Mouse (Mus musculus) midbrain, embryonic 11.5 days (tissue): ENCODE measurements at regions not wholly inside any gene's neighbourhood (a gene's known extent, or its start where the extent isn't known, plus 50 kb on each side); places are given as distances from the start of the nearest gene placed in this dataset.

ENCODE experiments used
- ATAC-seq: fragments of 200-750 bp; cut with Nextera tagmentation; 2 replicates; pipeline ENCODE4 v1.8.0; 2017; ENCODE audit warnings: moderate TSS enrichment, moderate library complexity; ENCODE audit not compliant: low FRiP score
- DNase-seq: peaks from one replicate; pipeline ENCODE4 v3.0.0; 2015; ENCODE audit warnings: low spot score; ENCODE audit errors: missing footprints
- H3K27ac ChIP-seq: fragments of 300-500 bp; sonication (generic); 2 replicates; pipeline ENCODE4 v1.5.1; 2014; ENCODE audit warnings: low read depth, low read length
- H3K27me3 ChIP-seq: fragments of 300-500 bp; sonication (generic); 2 replicates; pipeline ENCODE4 v1.6.1; 2014; ENCODE audit warnings: mild to moderate bottlenecking, low read length, moderate library complexity, mixed read lengths; ENCODE audit not compliant: control insufficient read depth, insufficient read depth
- H3K36me3 ChIP-seq: fragments of 300-500 bp; sonication (generic); 2 replicates; pipeline ENCODE4 v1.6.1; 2014; ENCODE audit warnings: mild to moderate bottlenecking, low read length, moderate library complexity, mixed read lengths; ENCODE audit not compliant: control insufficient read depth, insufficient read depth
- H3K4me1 ChIP-seq: fragments of 300-500 bp; sonication (generic); 2 replicates; pipeline ENCODE4 v1.6.1; 2014; ENCODE audit warnings: low read length; ENCODE audit not compliant: control insufficient read depth, insufficient read depth
- H3K4me2 ChIP-seq: fragments of 300-500 bp; sonication (generic); 2 replicates; pipeline ENCODE4 v1.6.1; 2014; ENCODE audit warnings: mild to moderate bottlenecking, moderate library complexity
- H3K4me3 ChIP-seq: fragments of 300-500 bp; sonication (generic); 2 replicates; pipeline ENCODE4 v1.5.1; 2014; ENCODE audit warnings: low read depth, low read length
- H3K9ac ChIP-seq: fragments of 300-500 bp; sonication (generic); 2 replicates; pipeline ENCODE4 v1.6.1; 2014; ENCODE audit warnings: low read length
- H3K9me3 ChIP-seq: fragments of 300-500 bp; sonication (generic); 2 replicates; pipeline ENCODE4 v1.6.1; 2016; ENCODE audit warnings: low read length; ENCODE audit not compliant: control insufficient read depth
- WGBS: fragments of 180-500 bp; shearing (Covaris S2); extraction: QIAGEN DNeasy Blood & Tissue Kit; methylation state at CpG from one replicate; pipeline ENCODE4 v1.1.7; 2014; 5-methylcytosine and 5-hydroxymethylcytosine counted together

DNA sequence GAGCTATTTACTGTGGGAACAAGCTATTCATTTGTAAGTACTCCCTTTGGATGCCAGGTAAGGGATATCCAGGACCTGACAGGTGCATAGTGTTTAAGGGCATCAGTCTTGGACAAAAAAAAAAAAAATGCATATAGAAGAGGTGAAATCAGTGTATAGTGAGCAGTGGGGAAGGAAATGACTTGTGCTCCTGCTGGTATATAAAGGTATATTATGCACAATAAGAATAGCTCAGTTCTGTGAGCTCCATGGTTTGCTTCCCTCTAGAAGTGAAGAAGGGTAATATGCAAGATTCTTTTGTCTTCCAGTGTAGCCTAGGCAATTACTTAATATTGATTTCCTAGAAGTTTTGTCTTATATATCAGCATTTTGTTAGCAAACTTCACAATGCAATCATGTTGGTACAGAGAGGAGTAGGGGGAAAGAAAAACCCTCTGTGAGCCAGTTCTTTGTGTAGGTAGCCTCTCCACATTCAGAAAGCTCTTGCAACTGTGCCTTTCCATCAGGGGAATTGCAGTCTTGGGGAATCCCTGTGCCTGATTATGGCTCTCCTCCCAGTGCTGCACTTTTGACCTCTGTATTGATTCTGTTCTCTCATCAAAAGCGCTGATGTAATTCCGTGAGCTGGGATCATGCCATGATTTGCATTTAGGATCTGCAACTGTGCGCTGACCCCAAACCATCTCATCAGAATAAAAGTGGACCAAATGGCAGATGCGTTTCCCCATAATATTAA, 840.7 kb upstream of the Gm5150 start:
- Histone ChIP-seq H3K4me1 (peaks cover 4% of the 10 kb centered on the region; the same call in 1 of the 2 replicates), H3K9ac (no peak overlapping the region; the same call in 1 of the 2 replicates), H3K27me3 (no peaks in the 10 kb centered on the region), H3K4me3 (no peak overlapping the region), H3K36me3 (no peaks in the 10 kb centered on the region), H3K4me2 (no peak overlapping the region), H3K27ac (peak overlapping the region; percentile 65), H3K9me3 (no peaks in the 10 kb centered on the region)
- DNase-seq (peak; percentile 90), ATAC-seq (peak; percentile 94)
- 23% methylated on average over 4 of the region's 4 CpGs for WGBS

DNA sequence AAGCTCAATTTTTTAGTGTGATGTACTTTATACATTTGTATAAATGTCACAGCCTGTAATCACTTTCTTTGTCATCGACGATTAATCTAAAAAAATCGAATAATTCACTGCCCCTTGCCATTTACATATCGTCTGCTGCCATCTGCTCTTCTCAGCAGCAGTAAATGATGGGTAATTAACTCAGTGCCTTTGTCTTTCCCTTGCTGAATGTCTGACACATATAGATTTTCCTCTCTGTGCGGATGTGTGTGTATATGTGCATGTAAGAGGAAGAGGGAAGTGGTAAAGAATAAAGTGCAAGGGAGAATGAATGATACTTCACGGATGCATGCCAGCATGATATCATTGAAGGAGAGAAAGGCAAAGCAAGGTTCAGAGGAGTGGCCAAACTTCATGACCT, 814.3 kb upstream of the Gm5150 start:
- no peak overlapping the region for H3K27ac ChIP-seq
- ATAC-seq (peak; percentile 65), DNase-seq (no peak)
- WGBS = 72% methylated on average over 6 of the region's 6 CpGs
- no peaks in the 10 kb centered on the region for H3K36me3 ChIP-seq
- H3K9ac ChIP-seq = no peak overlapping the region
- H3K4me1 ChIP-seq = peaks cover 5% of the 10 kb centered on the region
- no peak overlapping the region for H3K4me2 ChIP-seq
- no peak overlapping the region for H3K4me3 ChIP-seq
- H3K9me3 ChIP-seq = no peaks in the 10 kb centered on the region
- H3K27me3 ChIP-seq = no peaks in the 10 kb centered on the region

DNA sequence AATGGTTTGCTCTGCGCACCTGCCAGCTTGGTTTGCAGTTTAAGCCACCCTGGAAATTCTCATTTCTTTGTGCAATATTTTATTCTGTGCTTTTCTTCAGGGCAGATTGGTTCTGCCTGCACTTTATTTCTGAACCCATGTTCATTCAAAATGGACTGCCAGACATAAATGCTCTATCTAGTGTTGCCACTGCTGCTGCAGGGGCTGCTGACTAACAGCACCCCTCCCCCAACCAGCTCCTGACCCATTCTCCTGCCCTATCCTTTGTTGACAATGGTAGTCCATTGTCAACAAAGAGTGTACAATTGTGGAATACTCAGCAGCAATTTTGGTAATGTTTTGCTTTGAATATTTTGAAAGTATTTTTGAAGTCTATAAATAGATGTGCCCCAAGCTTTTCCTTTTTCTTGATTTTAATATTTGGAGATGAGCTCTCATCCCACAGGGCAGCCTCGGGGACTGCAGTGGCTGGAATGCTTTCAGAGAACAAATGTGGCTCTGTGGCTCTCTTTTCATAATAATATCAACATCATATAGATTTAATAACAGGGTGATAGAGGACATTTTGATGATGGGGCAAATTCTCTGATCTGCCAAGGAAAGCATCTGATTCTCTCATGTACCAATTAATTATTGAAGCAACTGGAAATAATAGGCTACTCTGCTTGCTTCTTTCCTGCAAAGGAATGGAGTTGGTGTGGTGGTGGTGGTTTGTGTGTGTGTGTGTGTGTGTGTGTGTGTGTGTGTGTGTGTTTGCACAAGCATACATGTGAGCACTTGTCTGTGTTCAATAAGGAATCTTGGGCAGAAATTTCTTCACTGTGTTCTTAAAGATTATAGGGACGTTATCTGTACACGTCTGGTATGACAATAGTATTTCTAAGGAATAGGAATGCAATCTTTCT, 813.2 kb upstream of the Gm5150 start:
- Histone ChIP-seq H3K9ac (no peak overlapping the region), H3K4me2 (no peak overlapping the region), H3K9me3 (no peaks in the 10 kb centered on the region), H3K4me3 (no peak overlapping the region), H3K36me3 (no peaks in the 10 kb centered on the region), H3K27me3 (no peaks in the 10 kb centered on the region), H3K4me1 (peaks cover 5% of the 10 kb centered on the region), H3K27ac (peak overlapping the region; percentile 54)
- WGBS = 78% methylated on average over 4 of the region's 4 CpGs
- ATAC-seq (peak; percentile 86), DNase-seq (peak; percentile 84)

DNA sequence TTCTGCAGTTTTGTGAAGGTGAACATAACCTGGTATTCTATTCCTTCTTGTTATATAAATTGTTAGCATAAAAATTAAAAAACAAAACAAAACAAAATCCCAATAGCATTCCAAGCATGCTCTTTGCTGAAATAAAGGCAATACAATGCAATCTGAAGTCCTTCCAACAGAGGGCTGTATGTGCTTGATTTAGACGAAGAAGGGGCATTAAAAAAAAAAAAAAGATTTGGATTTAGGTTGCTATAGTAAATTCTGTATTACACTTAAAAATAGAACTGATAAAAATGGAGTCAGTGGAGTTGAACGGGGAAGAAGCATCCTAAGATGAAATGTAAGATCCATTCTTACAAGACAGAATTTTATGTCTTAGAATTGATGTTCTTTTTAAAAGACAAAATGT, 810.6 kb upstream of the Gm5150 start:
- Histone ChIP-seq H3K4me3 (no peak overlapping the region), H3K4me2 (no peak overlapping the region), H3K9me3 (no peaks in the 10 kb centered on the region), H3K4me1 (peaks cover 5% of the 10 kb centered on the region), H3K36me3 (no peaks in the 10 kb centered on the region), H3K9ac (no peak overlapping the region), H3K27me3 (no peaks in the 10 kb centered on the region), H3K27ac (no peak overlapping the region)
- ATAC-seq = no peak
- peak; percentile 81 for DNase-seq
- 44% methylated on average over 2 of the region's 2 CpGs for WGBS

DNA sequence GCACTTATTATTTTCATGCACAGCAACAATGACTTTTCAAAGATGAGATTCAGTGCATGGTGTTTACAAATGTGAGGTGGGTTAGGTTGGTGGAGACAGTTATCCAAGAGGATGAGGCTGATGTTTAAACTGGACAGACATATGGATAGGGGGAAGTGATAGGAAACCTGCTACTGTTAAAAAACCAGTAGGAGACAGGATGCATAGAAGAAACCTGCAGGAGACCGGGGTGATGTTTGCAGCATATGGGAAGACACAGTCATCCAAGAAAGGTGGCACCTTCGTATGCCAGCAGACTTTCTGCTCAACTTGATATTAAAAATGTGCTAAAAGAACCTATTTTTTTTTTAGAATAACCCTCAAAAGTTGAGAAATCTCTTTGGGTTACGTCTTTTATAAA, 809.9 kb upstream of the Gm5150 start:
- Histone ChIP-seq H3K4me3 (no peak overlapping the region), H3K9ac (no peak overlapping the region), H3K36me3 (no peaks in the 10 kb centered on the region), H3K27me3 (no peaks in the 10 kb centered on the region), H3K4me1 (peaks cover 5% of the 10 kb centered on the region), H3K9me3 (no peaks in the 10 kb centered on the region), H3K4me2 (no peak overlapping the region), H3K27ac (no peak overlapping the region)
- no peak for ATAC-seq
- WGBS = 81% methylated on average over 3 of the region's 3 CpGs
- peak; percentile 77 for DNase-seq

DNA sequence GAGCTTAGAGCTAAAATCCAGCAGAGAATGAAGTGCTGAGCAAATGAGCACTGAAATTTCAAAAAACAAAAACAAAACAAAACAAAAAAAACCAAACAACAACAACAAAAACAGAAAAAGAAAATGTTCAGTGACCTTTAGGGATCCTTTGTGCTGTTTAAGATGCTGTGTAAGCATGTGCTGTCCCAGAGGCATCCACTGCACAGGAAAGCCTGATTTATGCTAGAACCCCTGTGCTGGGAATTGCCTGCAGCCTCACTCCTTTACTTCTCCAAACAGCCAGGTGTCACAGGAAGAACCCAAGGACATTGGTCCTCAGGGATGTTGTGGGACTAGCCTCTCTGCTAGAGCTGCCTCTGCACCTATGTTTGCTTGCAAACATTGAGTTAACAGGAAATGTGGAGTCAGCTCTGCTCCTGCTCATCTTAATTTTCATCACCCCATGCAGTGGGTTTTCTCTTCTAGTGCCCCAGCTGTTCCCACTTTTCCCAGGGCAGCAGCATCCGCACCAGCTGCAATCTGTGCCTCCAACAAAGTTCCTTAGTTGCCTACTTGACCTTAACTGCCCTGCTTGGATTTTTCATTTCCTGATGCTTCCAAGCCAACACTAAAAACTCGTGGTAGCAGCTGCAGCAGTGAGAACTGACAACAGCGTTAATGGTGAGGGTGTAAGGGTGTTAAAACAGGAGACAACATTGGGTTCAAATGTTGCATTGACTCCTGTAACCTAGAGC, 804.8 kb upstream of the Gm5150 start:
- peak; percentile 82 for DNase-seq
- Histone ChIP-seq H3K4me2 (no peak overlapping the region), H3K9ac (no peak overlapping the region), H3K4me1 (no peaks in the 10 kb centered on the region), H3K27me3 (no peaks in the 10 kb centered on the region), H3K27ac (no peak overlapping the region), H3K9me3 (no peaks in the 10 kb centered on the region), H3K4me3 (no peak overlapping the region), H3K36me3 (no peaks in the 10 kb centered on the region)
- peak; percentile 52; the same call in 1 of the 2 replicates for ATAC-seq
- WGBS = 51% methylated on average over 3 of the region's 3 CpGs

DNA sequence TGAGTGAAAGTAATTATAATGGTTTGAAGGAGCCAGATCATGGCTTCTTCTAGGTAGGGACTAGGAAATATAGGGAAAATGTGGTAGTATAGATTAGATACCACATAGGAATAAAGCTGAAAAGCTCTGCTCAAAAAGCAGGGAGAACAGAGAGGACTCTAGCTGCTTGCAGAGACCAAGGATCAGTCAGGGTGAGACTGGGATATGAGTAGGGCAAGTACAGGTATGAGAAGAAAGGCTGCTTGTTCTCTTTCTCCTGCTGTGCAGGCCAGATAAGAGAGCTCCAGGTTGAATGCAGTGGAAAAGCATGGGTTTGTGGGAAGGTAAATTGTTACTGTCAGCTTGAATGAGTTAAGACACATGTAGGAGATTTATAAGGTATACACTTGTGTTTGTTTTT, 797.4 kb upstream of the Gm5150 start:
- DNase-seq = no peak
- Histone ChIP-seq H3K9me3 (no peaks in the 10 kb centered on the region), H3K4me2 (no peak overlapping the region), H3K36me3 (no peaks in the 10 kb centered on the region), H3K4me1 (no peaks in the 10 kb centered on the region), H3K9ac (no peak overlapping the region), H3K27me3 (no peaks in the 10 kb centered on the region), H3K27ac (no peak overlapping the region), H3K4me3 (no peak overlapping the region)
- ATAC-seq = no peak
